Mouse (Mus musculus): ENCODE data around the gene Tbx15. TPM values are rescaled to one million over a fixed set of nuclear protein-coding genes. Genes with fewer than 3 reads are reported as not detected.

The Tbx15 gene
- polyA plus RNA-seq, 1 experiment from 2014 or later, result 0.24 TPM

DNA sequence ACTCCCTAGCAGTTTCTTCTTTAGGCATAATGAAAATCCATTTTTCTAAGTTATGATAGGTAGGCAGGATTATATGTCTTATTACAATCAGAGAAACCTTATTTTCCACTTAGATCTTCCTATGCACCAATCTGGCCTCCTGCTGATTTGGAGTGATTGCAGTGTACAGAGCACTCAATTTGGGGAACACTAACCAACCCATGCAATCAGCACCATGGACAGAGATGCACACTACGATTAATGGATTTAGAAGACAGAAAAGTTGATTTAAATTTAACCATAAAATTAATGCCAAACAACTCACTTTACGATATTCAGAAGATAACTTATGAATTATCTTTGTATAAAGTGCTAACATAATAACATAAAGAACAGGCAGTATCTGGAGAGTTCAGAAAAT lies 70.7 kb downstream of the Tbx15 start:
- ATAC-seq, result no peak
- no peak overlapping the region for H3K27ac ChIP-seq (ENCODE audit: low read depth, low read length)
- peak; percentile 25 for DNase-seq (ENCODE audit: low spot score)
- H3K36me3 ChIP-seq (ENCODE audit: control insufficient read depth, insufficient read depth, low read length), result no peaks in the 10 kb centered on the region
- no peak overlapping the region for H3K4me2 ChIP-seq (ENCODE audit: low read length)
- no peak overlapping the region for H3K9ac ChIP-seq (ENCODE audit: low read length)
- no peaks in the 10 kb centered on the region for H3K4me1 ChIP-seq (ENCODE audit: control insufficient read depth, insufficient read depth, low read length)
- no peaks in the 10 kb centered on the region for H3K27me3 ChIP-seq (replicated peaks; ENCODE audit: control insufficient read depth, insufficient read depth, low read length)
- no peak overlapping the region for H3K4me3 ChIP-seq (ENCODE audit: low read depth, low read length)
- no peaks in the 10 kb centered on the region for H3K9me3 ChIP-seq (replicated peaks; ENCODE audit: control insufficient read depth, low read length)
- 57% methylated on average over 2 of the region's 2 CpGs for WGBS

DNA sequence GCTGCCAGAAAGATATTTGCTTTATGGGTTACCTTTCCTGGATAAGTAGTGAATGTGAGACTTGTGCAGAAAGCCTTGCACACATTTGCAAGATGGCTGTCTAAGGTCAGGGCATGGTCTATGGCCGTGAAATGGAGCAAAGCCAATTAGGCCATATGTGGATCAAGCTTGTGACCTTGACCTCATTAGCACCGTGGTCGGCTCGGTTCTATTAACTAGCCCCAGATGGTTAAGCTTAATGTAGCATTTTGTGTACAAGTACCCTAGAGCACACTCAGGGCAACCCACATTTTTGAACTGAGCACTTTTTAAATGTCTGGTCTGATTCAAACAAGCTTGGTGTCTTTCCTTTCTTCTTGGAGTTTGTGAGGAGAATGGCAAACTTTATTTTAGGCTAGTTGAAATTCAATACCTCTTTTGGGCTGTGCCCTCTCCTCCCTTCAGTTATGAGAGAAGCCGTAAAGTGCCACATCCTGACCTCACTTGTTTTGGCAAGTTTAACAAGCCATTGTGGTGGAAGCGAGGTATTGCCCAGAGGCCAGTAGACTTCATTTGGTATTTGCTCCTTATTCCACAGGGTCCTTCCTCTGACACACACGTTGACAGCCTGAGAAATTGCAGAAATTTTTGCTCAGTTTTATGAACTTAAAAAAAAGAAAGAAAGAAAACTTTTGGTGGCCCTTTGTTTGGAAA lies 71.9 kb downstream of the Tbx15 start:
- ATAC-seq, result no peak
- H3K27me3 ChIP-seq (replicated peaks; ENCODE audit: control insufficient read depth, insufficient read depth, low read length), result no peaks in the 10 kb centered on the region
- no peak for DNase-seq (ENCODE audit: low spot score)
- no peak overlapping the region for H3K27ac ChIP-seq (ENCODE audit: low read depth, low read length)
- no peaks in the 10 kb centered on the region for H3K36me3 ChIP-seq (ENCODE audit: control insufficient read depth, insufficient read depth, low read length)
- H3K4me1 ChIP-seq (ENCODE audit: control insufficient read depth, insufficient read depth, low read length), result no peaks in the 10 kb centered on the region
- H3K9ac ChIP-seq (ENCODE audit: low read length), result no peak overlapping the region
- no peak overlapping the region for H3K4me3 ChIP-seq (ENCODE audit: low read depth, low read length)
- H3K9me3 ChIP-seq (replicated peaks; ENCODE audit: control insufficient read depth, low read length), result no peaks in the 10 kb centered on the region
- 54% methylated on average over 7 of the region's 7 CpGs for WGBS
- no peak overlapping the region for H3K4me2 ChIP-seq (ENCODE audit: low read length)

DNA sequence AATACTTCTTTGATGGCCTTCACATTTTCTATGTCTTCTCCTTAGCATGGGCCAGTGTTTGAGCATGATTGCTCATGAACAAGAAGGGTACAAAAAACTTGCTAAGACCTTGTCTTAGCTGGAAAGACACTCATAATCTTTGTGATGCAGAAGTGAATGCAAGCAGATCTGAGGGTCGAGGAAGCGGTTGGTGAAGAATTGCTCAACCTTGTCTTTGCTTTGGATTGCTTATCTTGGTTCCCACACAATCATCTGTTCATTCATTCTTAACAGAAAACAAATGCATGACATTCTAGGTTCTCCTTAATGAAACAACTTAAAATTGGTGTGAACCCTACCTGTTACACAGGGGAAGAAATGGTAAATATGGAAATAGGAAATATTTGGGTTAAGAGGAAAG lies 82.2 kb downstream of the Tbx15 start:
- no peak for DNase-seq (ENCODE audit: low spot score)
- H3K9me3 ChIP-seq (replicated peaks; ENCODE audit: control insufficient read depth, low read length), result no peaks in the 10 kb centered on the region
- H3K4me2 ChIP-seq (ENCODE audit: low read length), result no peak overlapping the region
- no peak for ATAC-seq
- H3K4me3 ChIP-seq (ENCODE audit: low read depth, low read length), result no peak overlapping the region
- no peak overlapping the region for H3K9ac ChIP-seq (ENCODE audit: low read length)
- no peaks in the 10 kb centered on the region for H3K36me3 ChIP-seq (ENCODE audit: control insufficient read depth, insufficient read depth, low read length)
- 100% methylated on average over 2 of the region's 2 CpGs for WGBS
- H3K27me3 ChIP-seq (replicated peaks; ENCODE audit: control insufficient read depth, insufficient read depth, low read length), result no peaks in the 10 kb centered on the region
- H3K4me1 ChIP-seq (ENCODE audit: control insufficient read depth, insufficient read depth, low read length), result no peaks in the 10 kb centered on the region
- no peak overlapping the region for H3K27ac ChIP-seq (ENCODE audit: low read depth, low read length)

DNA sequence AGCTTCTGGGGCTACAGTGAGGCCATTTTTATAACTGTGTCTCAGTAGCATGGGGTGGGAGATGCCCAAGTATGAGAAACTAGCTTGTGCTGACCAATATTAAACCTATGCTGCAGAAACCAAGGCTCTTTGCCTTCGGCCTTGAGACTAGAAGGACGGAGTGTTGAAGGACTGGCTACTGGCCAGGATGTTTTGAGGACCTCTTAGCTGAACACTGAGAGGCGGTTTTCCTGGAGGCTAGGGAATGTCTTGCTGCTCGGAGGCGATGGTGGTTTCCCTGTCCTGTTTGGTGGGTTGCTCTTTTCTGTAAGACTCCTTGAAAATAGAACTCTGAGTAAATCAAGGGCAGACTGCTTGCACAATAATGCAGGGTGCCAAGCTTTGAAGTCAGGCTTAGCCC lies 89.1 kb downstream of the Tbx15 start:
- H3K9me3 ChIP-seq (replicated peaks; ENCODE audit: control insufficient read depth, low read length), result no peaks in the 10 kb centered on the region
- no peak overlapping the region for H3K4me3 ChIP-seq (ENCODE audit: low read depth, low read length)
- WGBS, result 90% methylated on average over 5 of the region's 5 CpGs
- H3K9ac ChIP-seq (ENCODE audit: low read length), result no peak overlapping the region
- H3K27ac ChIP-seq (ENCODE audit: low read depth, low read length), result no peak overlapping the region
- H3K4me1 ChIP-seq (ENCODE audit: control insufficient read depth, insufficient read depth, low read length), result no peaks in the 10 kb centered on the region
- no peaks in the 10 kb centered on the region for H3K27me3 ChIP-seq (replicated peaks; ENCODE audit: control insufficient read depth, insufficient read depth, low read length)
- no peak for DNase-seq (ENCODE audit: low spot score)
- H3K36me3 ChIP-seq (ENCODE audit: control insufficient read depth, insufficient read depth, low read length), result no peaks in the 10 kb centered on the region
- H3K4me2 ChIP-seq (ENCODE audit: low read length), result no peak overlapping the region
- ATAC-seq, result no peak

DNA sequence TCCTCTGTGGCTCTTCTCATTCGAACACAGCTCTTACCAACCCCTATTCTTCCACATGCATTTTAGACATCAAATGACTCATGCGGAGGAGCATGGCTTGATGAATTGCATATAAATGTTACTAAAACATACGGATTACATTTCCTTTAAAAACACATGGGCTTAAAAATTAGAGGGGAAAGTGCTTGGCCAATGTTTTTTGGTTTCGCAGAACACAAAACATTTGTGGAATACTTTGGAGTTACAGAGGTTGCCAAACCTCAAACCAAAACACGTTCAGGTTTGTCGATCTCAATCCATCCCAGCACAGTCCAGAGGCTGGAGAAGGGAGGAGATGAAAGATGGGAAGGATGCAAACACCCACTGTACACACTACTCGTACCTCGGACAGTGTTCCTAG lies 90.9 kb downstream of the Tbx15 start:
- H3K36me3 ChIP-seq (ENCODE audit: control insufficient read depth, insufficient read depth, low read length), result no peaks in the 10 kb centered on the region
- no peak overlapping the region for H3K9ac ChIP-seq (ENCODE audit: low read length)
- DNase-seq (ENCODE audit: low spot score) (no peak), ATAC-seq (no peak)
- no peaks in the 10 kb centered on the region for H3K9me3 ChIP-seq (replicated peaks; ENCODE audit: control insufficient read depth, low read length)
- no peak overlapping the region for H3K4me2 ChIP-seq (ENCODE audit: low read length)
- 93% methylated on average over 8 of the region's 8 CpGs for whole genome bisulfite sequencing
- no peak overlapping the region for H3K4me3 ChIP-seq (ENCODE audit: low read depth, low read length)
- no peaks in the 10 kb centered on the region for H3K4me1 ChIP-seq (ENCODE audit: control insufficient read depth, insufficient read depth, low read length)
- H3K27ac ChIP-seq (ENCODE audit: low read depth, low read length), result no peak overlapping the region
- H3K27me3 ChIP-seq (replicated peaks; ENCODE audit: control insufficient read depth, insufficient read depth, low read length), result no peaks in the 10 kb centered on the region

DNA sequence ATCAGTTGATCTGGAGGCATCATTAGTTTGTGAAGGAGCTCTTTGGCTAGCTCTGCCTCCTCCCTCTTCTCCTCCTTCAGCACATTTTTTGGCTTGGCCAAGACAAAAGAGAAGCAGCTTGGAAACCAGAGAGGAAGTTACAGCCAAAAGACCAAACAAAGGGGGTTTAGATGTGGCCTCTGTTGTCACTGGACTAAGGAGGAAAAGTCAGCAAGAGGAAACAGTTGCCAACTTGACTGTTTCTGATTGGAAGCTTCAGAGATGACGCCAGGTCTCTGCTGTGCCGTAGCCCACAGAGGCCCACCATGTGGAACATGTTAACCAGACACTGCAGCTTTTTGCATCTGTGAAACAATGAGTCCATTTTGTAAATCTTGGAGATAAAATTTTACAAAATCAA lies 96.7 kb downstream of the Tbx15 start:
- no peak for ATAC-seq
- Histone ChIP-seq H3K9ac (ENCODE audit: low read length) (no peak overlapping the region), H3K27ac (ENCODE audit: low read depth, low read length) (no peak overlapping the region), H3K9me3 (replicated peaks; ENCODE audit: control insufficient read depth, low read length) (no peaks in the 10 kb centered on the region), H3K4me2 (ENCODE audit: low read length) (no peak overlapping the region), H3K4me3 (ENCODE audit: low read depth, low read length) (no peak overlapping the region), H3K4me1 (ENCODE audit: control insufficient read depth, insufficient read depth, low read length) (no peaks in the 10 kb centered on the region), H3K27me3 (replicated peaks; ENCODE audit: control insufficient read depth, insufficient read depth, low read length) (no peaks in the 10 kb centered on the region), H3K36me3 (ENCODE audit: control insufficient read depth, insufficient read depth, low read length) (no peaks in the 10 kb centered on the region)
- WGBS, result 82% methylated on average over 2 of the region's 2 CpGs
- DNase-seq (ENCODE audit: low spot score), result no peak

DNA sequence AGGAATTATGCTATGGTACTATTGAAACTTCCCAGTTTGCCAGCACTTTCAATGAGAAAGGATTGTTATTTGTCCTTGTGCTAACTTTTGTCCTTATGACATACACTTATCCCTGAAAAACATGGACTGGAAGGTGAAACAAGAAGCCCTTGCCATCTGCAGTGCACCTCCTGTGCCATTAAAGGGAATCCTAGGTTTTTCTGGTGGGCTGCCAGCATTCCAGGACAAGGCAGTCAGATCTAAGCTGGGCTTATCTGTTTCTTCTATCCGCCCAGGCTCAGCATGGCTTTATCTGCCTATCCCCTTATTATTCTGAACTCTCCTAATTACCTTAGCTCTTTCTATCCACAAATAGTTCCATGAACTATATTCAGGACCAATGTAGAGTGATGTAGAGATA lies 98.6 kb downstream of the Tbx15 start:
- Histone ChIP-seq H3K36me3 (ENCODE audit: control insufficient read depth, insufficient read depth, low read length) (no peaks in the 10 kb centered on the region), H3K4me2 (ENCODE audit: low read length) (no peak overlapping the region), H3K9me3 (replicated peaks; ENCODE audit: control insufficient read depth, low read length) (no peaks in the 10 kb centered on the region), H3K27ac (ENCODE audit: low read depth, low read length) (no peak overlapping the region), H3K4me1 (ENCODE audit: control insufficient read depth, insufficient read depth, low read length) (no peaks in the 10 kb centered on the region), H3K9ac (ENCODE audit: low read length) (no peak overlapping the region), H3K27me3 (replicated peaks; ENCODE audit: control insufficient read depth, insufficient read depth, low read length) (no peaks in the 10 kb centered on the region), H3K4me3 (ENCODE audit: low read depth, low read length) (no peak overlapping the region)
- DNase-seq (ENCODE audit: low spot score), result no peak
- ATAC-seq, result no peak
- WGBS, result 53% methylated on average over 1 of the region's 1 CpGs

DNA sequence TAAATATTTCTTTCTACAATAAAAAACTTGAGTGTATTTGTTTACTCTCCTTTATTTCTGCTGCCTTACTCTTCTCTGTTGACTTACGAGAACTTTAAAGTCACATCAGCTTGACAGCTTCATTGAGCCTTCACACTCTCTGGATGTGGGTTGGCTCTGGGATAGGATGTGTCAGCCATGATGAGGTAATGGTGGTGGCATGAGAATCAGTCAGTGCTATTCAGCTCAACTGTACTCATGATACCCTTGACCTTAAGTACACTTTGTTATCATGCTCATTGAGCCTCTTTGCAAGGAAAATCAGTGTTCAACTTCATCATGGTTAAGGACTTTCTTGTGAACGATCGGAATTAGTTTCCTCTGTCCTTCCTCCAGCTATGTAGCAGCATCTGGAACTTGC lies 99.8 kb downstream of the Tbx15 start:
- no peaks in the 10 kb centered on the region for H3K9me3 ChIP-seq (replicated peaks; ENCODE audit: control insufficient read depth, low read length)
- no peak overlapping the region for H3K4me2 ChIP-seq (ENCODE audit: low read length)
- H3K27ac ChIP-seq (ENCODE audit: low read depth, low read length), result no peak overlapping the region
- no peaks in the 10 kb centered on the region for H3K27me3 ChIP-seq (replicated peaks; ENCODE audit: control insufficient read depth, insufficient read depth, low read length)
- no peaks in the 10 kb centered on the region for H3K36me3 ChIP-seq (ENCODE audit: control insufficient read depth, insufficient read depth, low read length)
- ATAC-seq (no peak), DNase-seq (ENCODE audit: low spot score) (no peak)
- no peak overlapping the region for H3K9ac ChIP-seq (ENCODE audit: low read length)
- H3K4me1 ChIP-seq (ENCODE audit: control insufficient read depth, insufficient read depth, low read length), result no peaks in the 10 kb centered on the region
- WGBS, result 93% methylated on average over 3 of the region's 3 CpGs
- no peak overlapping the region for H3K4me3 ChIP-seq (ENCODE audit: low read depth, low read length)

DNA sequence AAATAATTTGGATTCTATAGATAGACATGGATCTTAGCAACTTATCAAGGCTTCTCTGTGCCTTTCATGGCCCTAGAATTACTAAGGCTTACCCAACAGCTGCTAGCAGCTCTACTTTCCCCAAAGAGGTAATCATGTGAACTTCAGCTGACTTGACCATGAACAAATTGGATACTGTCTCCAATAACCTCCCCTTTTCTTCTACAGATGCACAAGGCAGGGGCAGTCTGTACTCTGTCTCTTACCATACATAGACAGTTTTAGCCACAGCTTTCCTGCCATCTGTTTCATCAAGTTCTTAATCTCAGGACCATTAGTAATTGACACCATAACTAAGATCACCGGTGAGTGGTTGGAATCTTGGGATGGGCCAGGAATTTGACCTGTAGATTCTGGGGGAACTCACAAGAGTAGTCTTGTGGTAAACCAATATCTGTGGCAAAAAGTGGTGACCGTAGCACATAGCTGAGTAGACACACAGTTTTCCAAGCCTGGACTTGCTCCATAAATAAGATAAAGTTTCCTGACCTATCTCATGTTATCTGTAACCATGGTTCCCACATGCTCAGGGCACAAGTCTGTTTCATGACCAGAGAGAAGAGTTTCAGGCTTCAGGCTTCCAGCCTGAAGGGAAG lies 139.6 kb downstream of the Tbx15 start:
- no peak overlapping the region for H3K4me3 ChIP-seq (ENCODE audit: low read depth, low read length)
- DNase-seq (ENCODE audit: low spot score) (no peak), ATAC-seq (no peak)
- no peaks in the 10 kb centered on the region for H3K4me1 ChIP-seq (ENCODE audit: control insufficient read depth, insufficient read depth, low read length)
- no peaks in the 10 kb centered on the region for H3K9me3 ChIP-seq (replicated peaks; ENCODE audit: control insufficient read depth, low read length)
- H3K9ac ChIP-seq (ENCODE audit: low read length), result no peak overlapping the region
- H3K27ac ChIP-seq (ENCODE audit: low read depth, low read length), result no peak overlapping the region
- H3K27me3 ChIP-seq (replicated peaks; ENCODE audit: control insufficient read depth, insufficient read depth, low read length), result no peaks in the 10 kb centered on the region
- WGBS, result 94% methylated on average over 2 of the region's 2 CpGs
- no peaks in the 10 kb centered on the region for H3K36me3 ChIP-seq (ENCODE audit: control insufficient read depth, insufficient read depth, low read length)
- no peak overlapping the region for H3K4me2 ChIP-seq (ENCODE audit: low read length)

Measured in forebrain, embryonic 14.5 days (tissue).